Mouse (Mus musculus): ENCODE measurements around the gene Brd7.

- no peak for TF ChIP-seq CTCF (IDR thresholded peaks at IDR 0.05; ENCODE audit: borderline replicate concordance, insufficient read depth, low read length)
- no peak for TF ChIP-seq POLR2A (IDR thresholded peaks at IDR 0.05; ENCODE audit: low read depth, low read length)
Observed at GRCm38 (mm10) chr8:88325251-88325650, 36.7 kb downstream of the Brd7 start.
